Mouse (Mus musculus) liver, adult (tissue): ENCODE measurements at regions not wholly inside any gene's neighbourhood (a gene's known extent, or its start where the extent isn't known, plus 50 kb on each side); places are given as distances from the start of the nearest gene placed in this dataset.

Experiments
- GATA4 ChIP-seq: IDR thresholded peaks from 2 replicates; pipeline ENCODE4 v1.6.1; 2014; ENCODE audit warnings: mild to moderate bottlenecking, low read length; ENCODE audit not compliant: insufficient replicate concordance

DNA sequence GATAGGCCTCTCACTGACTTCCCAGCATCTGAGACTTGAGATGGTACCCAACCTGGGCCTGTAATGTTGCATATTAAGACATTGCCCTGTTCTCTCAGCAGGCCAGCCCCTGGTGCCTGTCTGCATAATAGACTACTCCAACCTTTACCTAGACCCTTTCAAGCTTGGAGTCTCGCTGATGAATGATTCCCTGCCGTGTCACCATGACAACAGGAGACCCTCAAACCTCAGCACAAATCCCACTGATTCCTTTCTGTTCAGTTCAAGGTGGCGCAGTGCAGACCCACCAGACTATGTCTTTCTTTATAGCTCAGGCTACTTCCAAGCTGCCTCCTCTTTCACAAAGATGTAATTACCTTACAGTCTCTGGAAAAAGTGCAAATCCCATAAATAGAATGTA is 172.0 kb downstream of the Dcdc2c start:
- TF ChIP-seq GATA4, result no peak

DNA sequence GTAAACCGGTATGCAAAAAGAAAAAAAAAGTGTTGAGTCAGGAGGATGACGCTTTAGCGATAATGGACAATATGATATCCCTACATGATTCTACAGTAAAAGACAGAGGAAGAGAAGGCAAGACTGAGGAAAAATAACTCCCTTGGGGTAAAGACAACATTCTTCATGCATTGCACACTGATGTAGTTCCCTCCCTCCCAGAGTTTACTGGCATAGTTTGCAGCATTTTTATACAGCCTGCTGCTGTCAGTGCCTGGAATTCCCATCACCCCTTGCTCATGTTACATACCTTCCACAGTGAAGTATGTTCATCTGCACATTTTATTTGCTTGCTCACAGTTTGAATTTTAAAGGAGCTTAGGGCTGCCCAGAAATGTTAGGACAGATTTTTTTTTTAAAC is 174.2 kb downstream of the Dcdc2c start:
- no peak for TF ChIP-seq GATA4

GRCm38 (mm10) chr12:28377373-28377772 is 174.8 kb downstream of the Dcdc2c start:
- no peak for TF ChIP-seq GATA4

GRCm38 (mm10) chr12:28376770-28377169 is 175.4 kb downstream of the Dcdc2c start:
- TF ChIP-seq GATA4, result no peak

DNA sequence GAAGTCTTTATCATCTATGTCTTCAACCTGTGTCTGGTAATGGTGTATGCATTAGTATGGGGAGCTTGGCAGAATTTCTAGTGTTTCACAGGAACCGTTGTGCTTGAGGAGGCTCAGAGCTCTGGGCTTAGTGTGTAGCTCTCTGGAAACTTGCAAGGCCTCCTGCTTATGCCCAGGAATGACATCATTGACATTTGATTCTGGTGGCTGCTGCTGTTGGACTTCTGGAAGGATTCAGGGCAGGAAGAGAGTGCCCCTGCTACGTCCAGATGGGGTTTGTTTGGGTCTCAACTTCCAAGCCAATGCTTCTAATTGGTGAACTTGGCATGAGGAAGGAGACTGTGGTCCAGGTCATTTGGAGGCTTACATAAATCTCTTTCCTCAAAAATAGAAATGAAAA is 186.9 kb downstream of the Dcdc2c start:
- no peak for TF ChIP-seq GATA4

- TF ChIP-seq GATA4, result no peak
Observed at GRCm38 (mm10) chr12:28358737-28359333, 193.4 kb downstream of the Dcdc2c start.

GRCm38 (mm10) chr12:28357764-28358163 is 194.4 kb downstream of the Dcdc2c start:
- TF ChIP-seq GATA4, result no peak

DNA sequence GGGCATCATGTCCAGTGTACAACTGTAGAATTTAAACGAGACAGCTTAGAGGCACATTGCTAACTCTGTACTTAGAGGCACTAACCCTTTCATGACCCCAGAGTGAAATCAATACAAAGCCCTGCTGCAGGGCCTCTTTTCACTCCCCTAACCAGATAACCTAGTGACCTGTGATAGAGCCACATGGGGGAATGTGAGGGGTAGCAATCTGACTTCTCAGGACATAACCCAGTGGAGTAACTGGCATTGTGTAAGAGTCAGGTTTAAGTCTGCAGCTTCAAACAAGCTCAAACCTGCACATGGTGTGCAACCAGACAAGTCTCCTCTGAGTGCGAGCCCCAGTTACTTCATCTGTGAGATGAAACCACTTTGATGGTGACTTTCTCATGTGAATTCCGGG is 199.1 kb downstream of the Dcdc2c start:
- no peak for TF ChIP-seq GATA4

DNA sequence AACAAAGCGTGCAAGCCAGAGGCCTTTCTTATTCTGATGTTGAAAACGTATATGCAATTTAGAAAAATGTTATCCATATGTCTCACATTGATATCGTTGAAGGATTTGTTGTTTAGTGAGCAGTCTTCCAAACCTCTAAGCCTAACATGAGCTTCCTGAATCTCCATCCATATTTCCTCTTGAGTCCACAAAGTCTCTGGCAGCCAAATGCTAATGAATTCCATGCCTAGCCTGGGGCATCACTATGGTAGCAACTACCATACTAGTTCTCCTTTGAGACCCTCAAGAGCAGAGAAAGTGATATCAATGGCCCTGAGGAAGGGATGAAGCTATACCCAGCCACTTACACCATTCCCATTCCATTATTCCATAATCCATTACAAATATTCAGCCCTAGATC is 199.6 kb downstream of the Dcdc2c start:
- TF ChIP-seq GATA4, result no peak

DNA sequence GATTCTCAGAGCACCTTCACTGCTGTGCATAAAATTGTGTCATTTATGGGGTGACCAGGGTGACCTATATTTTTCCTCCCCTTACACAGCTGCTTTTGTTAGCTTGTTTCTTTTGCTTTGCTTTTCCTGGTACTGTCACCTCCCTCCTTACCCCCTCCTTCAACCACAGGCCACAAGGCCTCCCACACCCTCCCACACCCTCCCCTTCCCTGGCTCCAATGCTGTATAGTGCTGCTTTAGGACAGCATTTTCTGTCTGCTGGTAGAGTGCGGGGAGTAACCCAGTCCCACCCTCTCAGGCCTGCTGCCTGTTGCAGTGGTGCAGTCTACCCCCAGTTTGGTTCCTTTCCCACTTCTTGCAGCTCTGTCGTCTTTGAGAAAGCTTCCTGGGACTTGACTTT is 209.5 kb downstream of the Dcdc2c start:
- TF ChIP-seq GATA4, result no peak

- no peak for TF ChIP-seq GATA4
Observed at GRCm38 (mm10) chr12:28332591-28332990, 219.6 kb downstream of the Dcdc2c start.

DNA sequence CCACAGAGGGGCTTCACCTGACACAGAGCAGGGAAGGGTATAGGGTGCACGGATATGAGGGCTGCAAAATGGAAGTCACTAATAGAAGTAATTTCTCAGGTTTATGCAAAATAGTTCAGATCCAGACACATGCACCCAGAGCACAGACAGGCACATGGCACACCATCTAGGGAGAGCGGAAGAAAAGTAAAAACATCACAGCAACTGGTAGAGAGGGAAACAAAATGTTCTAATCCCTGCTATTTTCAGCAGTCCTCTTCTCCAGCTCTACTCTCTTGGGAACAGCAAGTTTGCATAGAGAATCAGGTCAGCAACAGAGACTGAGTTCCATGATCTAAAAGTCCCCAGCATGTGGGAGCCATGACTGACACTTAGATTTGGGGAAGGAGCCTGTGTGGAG is 220.4 kb downstream of the Dcdc2c start:
- TF ChIP-seq GATA4, result no peak

GRCm38 (mm10) chr12:28323659-28324058 is 228.5 kb downstream of the Dcdc2c start:
- TF ChIP-seq GATA4, result no peak

- no peak for TF ChIP-seq GATA4
Observed at GRCm38 (mm10) chr12:28309226-28309625, 243.0 kb downstream of the Dcdc2c start.

DNA sequence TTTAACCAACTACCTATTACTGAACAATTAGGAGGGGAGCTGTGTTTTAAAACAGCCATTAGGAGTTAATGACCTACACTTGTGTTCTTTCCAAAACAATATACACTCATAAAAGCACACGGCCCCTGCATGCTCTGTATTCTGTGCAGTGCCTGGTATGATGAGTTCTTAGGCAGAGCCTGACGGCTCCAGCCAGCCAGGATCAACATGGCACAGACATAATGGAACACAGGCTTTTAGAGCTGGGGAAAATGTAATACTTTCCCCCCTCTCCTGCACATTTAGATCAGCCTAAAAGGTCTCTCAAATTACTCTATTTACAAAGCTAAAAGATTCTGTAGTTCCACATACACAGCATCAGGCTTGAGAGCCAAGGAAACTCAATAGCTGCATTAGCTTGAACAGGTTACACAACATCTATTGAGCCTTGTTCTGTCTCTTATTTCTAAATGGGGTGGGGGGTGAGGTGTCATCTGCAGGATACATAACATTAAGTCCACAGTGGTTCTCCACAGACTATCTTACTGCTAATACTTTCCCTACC is 250.1 kb downstream of the Dcdc2c start:
- TF ChIP-seq GATA4, result no peak

- no peak for TF ChIP-seq GATA4
Observed at GRCm38 (mm10) chr12:28288376-28288896, 263.8 kb downstream of the Dcdc2c start.

GRCm38 (mm10) chr12:28255524-28255923 is 296.7 kb downstream of the Dcdc2c start:
- no peak for TF ChIP-seq GATA4

GRCm38 (mm10) chr12:28250526-28250925 is 301.7 kb downstream of the Dcdc2c start:
- TF ChIP-seq GATA4, result no peak

DNA sequence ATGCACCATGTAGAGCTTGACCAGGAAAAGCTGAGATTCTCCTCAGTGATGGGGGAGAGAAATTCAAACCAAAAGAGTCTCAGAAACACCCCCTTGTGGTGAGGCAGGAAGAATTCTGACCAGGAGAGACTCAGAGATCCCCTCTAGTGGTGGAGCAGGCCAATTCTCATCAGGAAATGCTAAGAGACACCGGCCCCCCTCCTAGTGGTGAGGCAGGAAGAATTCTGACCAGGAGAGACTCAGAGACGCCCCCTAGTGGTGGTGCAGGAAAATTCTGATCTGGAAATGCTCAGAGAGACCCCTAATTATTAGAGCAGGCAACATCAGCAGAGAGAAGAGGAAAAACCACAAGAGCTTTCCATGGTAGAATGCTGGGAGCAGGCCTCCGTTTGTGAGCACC is 303.4 kb downstream of the Dcdc2c start:
- TF ChIP-seq GATA4, result no peak
